Mouse (Mus musculus) embryonic fibroblast, embryonic 13.5 days (primary cell): ENCODE data around the gene Prkag1.

ENCODE experiments used
- CTCF ChIP-seq: IDR thresholded peaks from 2 replicates; pipeline ENCODE4 v1.5.1; 2011; ENCODE audit warnings: mild to moderate bottlenecking, control low read depth, low read length, moderate library complexity, borderline replicate concordance; ENCODE audit not compliant: insufficient read depth
- POLR2A ChIP-seq: IDR thresholded peaks from 2 replicates; pipeline ENCODE4 v1.6.1; 2011; ENCODE audit warnings: low read depth, mild to moderate bottlenecking, control low read depth, low read length, moderate library complexity

DNA sequence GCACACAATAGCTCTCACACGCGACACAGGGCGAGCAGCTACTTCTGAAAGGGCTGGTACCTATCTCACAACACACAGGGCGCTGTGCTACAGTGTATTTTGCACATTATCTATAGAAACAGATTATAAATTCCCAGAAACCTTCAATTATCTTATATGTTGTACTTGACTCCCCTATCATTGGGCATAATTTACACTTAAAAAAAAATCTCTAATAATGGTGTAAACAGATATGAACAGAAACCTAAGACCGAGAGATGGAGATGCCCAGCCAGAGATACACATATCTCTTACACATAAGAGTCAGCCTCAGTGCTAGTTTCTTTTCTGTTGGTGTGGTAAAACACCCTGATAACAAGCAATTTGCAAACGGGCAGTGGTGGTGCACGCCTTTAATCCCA lies 3.7 kb downstream of the Prkag1 start:
- TF ChIP-seq CTCF (no peak), POLR2A (no peak)
